Mouse (Mus musculus) heart, adult 2 months (tissue): Measurements from ENCODE around the gene Nrp2.

Experiments used
- CTCF ChIP-seq: fragments of 200-600 bp; IDR thresholded peaks from 2 replicates; pipeline ENCODE4 v1.8.1; 2022; ENCODE audit warnings: antibody characterized with exemption, mild to moderate bottlenecking, moderate library complexity
- EP300 ChIP-seq: fragments of 200-500 bp; IDR thresholded peaks from 2 replicates; pipeline ENCODE4 v1.6.1; 2011; ENCODE audit warnings: low read depth, low read length, control low read depth; ENCODE audit not compliant: insufficient read depth

DNA sequence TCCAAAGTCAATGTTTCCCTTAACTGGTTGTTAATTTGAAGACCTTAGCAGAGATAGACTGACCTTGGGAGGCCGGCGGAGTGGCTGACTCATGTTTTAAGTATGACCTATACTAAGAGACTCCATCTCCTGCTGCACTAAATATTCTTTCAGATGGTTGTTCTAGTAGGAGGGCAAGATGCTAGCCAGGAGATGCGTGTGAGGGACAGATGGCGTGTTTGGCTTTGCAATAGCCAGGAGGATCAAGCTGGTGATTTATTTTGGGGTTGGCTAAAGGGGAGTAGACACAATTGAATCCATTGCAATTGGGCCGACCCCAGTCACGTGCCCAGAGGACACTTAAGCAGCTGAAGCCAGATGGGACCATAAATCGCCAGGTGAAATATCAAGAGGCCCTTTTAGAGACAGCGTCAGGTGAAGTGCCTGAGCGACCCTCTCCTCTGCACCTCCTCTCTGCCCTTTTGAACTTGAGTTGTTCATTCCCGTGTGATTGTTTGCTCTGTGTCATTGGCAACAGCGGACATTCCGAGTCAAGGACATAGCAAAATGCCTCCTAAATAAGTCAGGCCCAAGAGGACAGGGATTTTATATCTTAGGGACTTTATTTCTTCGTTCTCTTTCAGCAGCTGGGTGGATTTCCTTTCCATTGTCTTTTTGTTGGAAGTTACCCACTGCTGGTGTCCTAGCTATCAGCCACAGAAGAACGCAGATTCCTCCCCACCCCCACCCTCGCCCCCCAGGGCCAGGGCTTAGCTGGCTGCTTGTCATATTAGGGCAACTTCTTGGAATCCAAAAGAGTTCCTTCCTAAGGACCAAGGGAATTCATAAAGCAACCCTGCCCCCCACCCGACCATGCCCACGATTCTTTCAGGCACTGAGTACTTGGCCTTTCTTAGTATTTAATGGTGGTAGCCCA lies 74.5 kb downstream of the Nrp2 start:
- TF ChIP-seq EP300 (no peak), CTCF (no peak)
